Mouse (Mus musculus) lung, postnatal 36 days (tissue): ENCODE data around the gene Miga2.

Experiments
- DNase-seq: peaks from one replicate; pipeline ENCODE4 v3.0.0; 2022; ENCODE audit warnings: mixed read lengths

The Miga2 gene

GRCm38 (mm10) chr2:30429156-30429555, 65.1 kb downstream of the Miga2 start:
- peak; percentile 73 for DNase-seq
